Mouse (Mus musculus) Patski (cell line): ENCODE measurements around the gene Vwf. TPM values are rescaled to one million over a fixed set of nuclear protein-coding genes. Genes with fewer than 3 reads are reported as not detected.
A peak's percentile ranks its signal among the peaks of the same experiment; 100 is the strongest.

Experiments used
- ATAC-seq: fragments of 100-300 bp; one replicate; pipeline ENCODE4 v1.8.0; 2021
- CTCF ChIA-PET: fragments of 350-600 bp; sonication (Branson Sonifier 250); formaldehyde crosslinking; loops from one replicate; lab custom pipeline; 2022; ENCODE audit warnings: inconsistent platforms; lab: Charles Lee
- POLR2A ChIA-PET: fragments of 350-600 bp; sonication (Branson Sonifier 250); formaldehyde crosslinking; loops from one replicate; lab custom pipeline; 2022; ENCODE audit warnings: antibody characterized with exemption, inconsistent platforms; lab: Charles Lee
- DNase-seq: peaks from one replicate; pipeline ENCODE4 v3.0.0-alpha.2; 2011; ENCODE audit warnings: low read depth, low spot score
- H3K27me3 ChIP-seq: fragments of 371-371 bp; one replicate; pipeline ENCODE4 v1.5.1; 2021
- CTCF ChIP-seq: fragments of 100-300 bp; IDR thresholded peaks from one replicate; pipeline ENCODE4 v1.5.1; 2021
- in situ Hi-C: fragments of 300-500 bp; cut with MboI; formaldehyde crosslinking; loops from 3 replicates; pipeline ENCODE4 v1.11.1; 2018; ENCODE audit warnings: low pct_unique_long_range_greater_than_20kb, mixed read lengths
- polyA plus RNA-seq: library from polyadenylated mRNA; unstranded; gene quantifications from one replicate; pipeline ENCODE4 v1.2.3, GENCODE M21; 2021

The Vwf gene
- polyA plus RNA-seq, 1 experiment from 2014 or later, result 0.15 TPM

- H3K27me3 ChIP-seq, result peaks cover 22% of the 10 kb centered on the region
- TF ChIP-seq CTCF, result no peak
- ChIA-PET POLR2A (interaction anchor here (0.5 to 0.6 kb wide), 2 partner anchors 41 to 866 kb away, joined by 3 to 4 read pairs; no protein-coding TSS in a partner anchor), CTCF (interaction anchor here (1.4 kb wide), 1 partner anchor 11 kb away, joined by 4 read pairs; no protein-coding TSS in a partner anchor)
- in situ Hi-C loops, result no loop called here
- no peak for DNase-seq
- ATAC-seq, result no peak
Measured at GRCm38 (mm10) chr6:125609025-125609424, 62.5 kb downstream of the Vwf start.

- CTCF ChIA-PET, result no interaction called here
- no peak for DNase-seq
- in situ Hi-C loops, result no loop called here
- ATAC-seq, result no peak
- no peaks in the 10 kb centered on the region for H3K27me3 ChIP-seq
- POLR2A ChIA-PET, result no interaction called here
- no peak for TF ChIP-seq CTCF
Measured at GRCm38 (mm10) chr6:125617855-125618254, 71.3 kb downstream of the Vwf start.

- DNase-seq (no peak), ATAC-seq (peak; percentile 62)
- in situ Hi-C loops, result loop anchor here (5.0 to 10.0 kb wide), 5 partner anchors 37 to 934 kb away; partner anchors contain the start of gene Ntf3
- ChIA-PET POLR2A (no interaction called here), CTCF (interaction anchor here (0.9 to 3.9 kb wide), 4 partner anchors 8 to 40 kb away, joined by 3 to 27 read pairs (median 6); no protein-coding TSS in a partner anchor)
- no peaks in the 10 kb centered on the region for H3K27me3 ChIP-seq
- peak; percentile 62 for TF ChIP-seq CTCF
Measured at GRCm38 (mm10) chr6:125620764-125621163, 74.2 kb downstream of the Vwf start.

- ChIA-PET CTCF (interaction anchor here (1.3 to 3.9 kb wide), 6 partner anchors 10 to 781 kb away, joined by 3 to 27 read pairs (median 3); no protein-coding TSS in a partner anchor), POLR2A (no interaction called here)
- no peaks in the 10 kb centered on the region for H3K27me3 ChIP-seq
- no peak for TF ChIP-seq CTCF
- DNase-seq (no peak), ATAC-seq (no peak)
- in situ Hi-C loops, result loop anchor here (5.0 to 10.0 kb wide), 5 partner anchors 35 to 932 kb away; partner anchors contain the start of gene Ntf3
Measured at GRCm38 (mm10) chr6:125622434-125622833, 75.9 kb downstream of the Vwf start.

GRCm38 (mm10) chr6:125640486-125640885 lies 93.9 kb downstream of the Vwf start:
- peaks cover 16% of the 10 kb centered on the region for H3K27me3 ChIP-seq
- ATAC-seq, result no peak
- POLR2A ChIA-PET, result interaction anchor here (0.6 kb wide), 2 partner anchors 38 to 65 kb away, joined by 4 to 5 read pairs; no protein-coding TSS in a partner anchor
- no peak for DNase-seq
- in situ Hi-C loops, result no loop called here
- TF ChIP-seq CTCF, result no peak
- CTCF ChIA-PET, result no interaction called here

GRCm38 (mm10) chr6:125641146-125641545 lies 94.6 kb downstream of the Vwf start:
- TF ChIP-seq CTCF, result no peak
- DNase-seq (no peak), ATAC-seq (no peak)
- CTCF ChIA-PET, result no interaction called here
- peaks cover 9% of the 10 kb centered on the region for H3K27me3 ChIP-seq
- in situ Hi-C loops, result no loop called here
- POLR2A ChIA-PET, result no interaction called here

GRCm38 (mm10) chr6:125648964-125649363 lies 102.4 kb downstream of the Vwf start:
- in situ Hi-C loops, result no loop called here
- TF ChIP-seq CTCF, result no peak
- POLR2A ChIA-PET, result no interaction called here

GRCm38 (mm10) chr6:125651335-125651734 lies 104.8 kb downstream of the Vwf start:
- in situ Hi-C loops, result no loop called here
- no peak for TF ChIP-seq CTCF
- CTCF ChIA-PET, result no interaction called here
- H3K27me3 ChIP-seq, result peaks cover 36% of the 10 kb centered on the region
- ATAC-seq, result no peak
- POLR2A ChIA-PET, result no interaction called here
- no peak for DNase-seq

More at GRCm38 (mm10) chr6:125648964-125649363, 102.4 kb downstream of the Vwf start:
- CTCF ChIA-PET, result interaction anchor here (2.0 kb wide), 1 partner anchor 12 kb away, joined by 10 read pairs; no protein-coding TSS in a partner anchor
- no peak for ATAC-seq
- DNase-seq, result no peak
- H3K27me3 ChIP-seq, result peaks cover 16% of the 10 kb centered on the region

GRCm38 (mm10) chr6:125653416-125653815 lies 106.8 kb downstream of the Vwf start:
- DNase-seq (no peak), ATAC-seq (no peak)
- POLR2A ChIA-PET, result no interaction called here
- in situ Hi-C loops, result no loop called here
- peaks cover 42% of the 10 kb centered on the region for H3K27me3 ChIP-seq
- TF ChIP-seq CTCF, result no peak
- CTCF ChIA-PET, result interaction anchor here (0.8 kb wide), 1 partner anchor 48 kb away, joined by 3 read pairs; no protein-coding TSS in a partner anchor

- POLR2A ChIA-PET, result no interaction called here
- CTCF ChIA-PET, result no interaction called here
Measured at GRCm38 (mm10) chr6:125656921-125657320, 110.3 kb downstream of the Vwf start.

GRCm38 (mm10) chr6:125657966-125658365 lies 111.4 kb downstream of the Vwf start:
- no peak for TF ChIP-seq CTCF
- ATAC-seq (no peak), DNase-seq (no peak)
- H3K27me3 ChIP-seq, result peaks cover 39% of the 10 kb centered on the region
- POLR2A ChIA-PET, result no interaction called here
- CTCF ChIA-PET, result no interaction called here
- in situ Hi-C loops, result loop anchor here (5.0 kb wide), 1 partner anchor 36 kb away; no protein-coding TSS in a partner anchor

More at GRCm38 (mm10) chr6:125656921-125657320, 110.3 kb downstream of the Vwf start:
- TF ChIP-seq CTCF, result no peak
- no peak for ATAC-seq
- no peak for DNase-seq
- in situ Hi-C loops, result loop anchor here (5.0 kb wide), 1 partner anchor 35 kb away; no protein-coding TSS in a partner anchor
- peaks cover 43% of the 10 kb centered on the region for H3K27me3 ChIP-seq
